ENCODE assay signal across 8 mouse cellular contexts in the genomic region with DNA sequence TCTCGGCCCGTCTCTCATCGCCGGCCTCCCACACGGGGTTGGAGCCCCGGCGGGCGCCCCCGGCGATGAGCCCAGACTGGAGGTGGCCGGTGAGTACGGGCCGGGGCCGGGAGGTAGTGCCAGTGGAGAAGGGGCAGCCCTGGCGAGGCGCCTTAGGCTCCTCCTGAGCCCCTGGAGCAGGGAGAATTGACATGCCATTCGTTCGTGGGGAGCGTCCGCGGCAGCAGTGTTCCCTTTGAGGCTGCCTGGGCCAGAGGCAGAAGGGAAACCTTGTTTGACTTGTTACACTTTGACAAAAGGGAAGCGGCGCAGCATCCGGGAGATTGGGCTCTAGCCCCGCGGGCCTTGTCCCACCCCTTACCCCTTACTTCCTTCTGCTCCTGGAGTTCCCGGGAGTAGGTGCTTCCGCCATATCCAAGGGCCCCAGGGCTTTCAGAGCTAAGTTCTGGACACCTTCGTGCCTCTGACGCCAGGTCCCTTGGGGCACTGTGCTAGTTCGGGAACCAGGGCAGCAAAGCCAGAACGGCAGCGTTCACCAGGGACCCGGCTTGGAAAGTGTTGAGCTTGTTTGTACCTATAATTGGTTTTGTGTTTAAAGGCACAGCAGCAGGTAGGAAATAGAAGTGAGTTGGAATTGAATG. TPM values are rescaled to one million over a fixed set of nuclear protein-coding genes. Genes with fewer than 3 reads are reported as not detected.
A peak's percentile ranks its signal among the peaks of the same experiment; 100 is the strongest.
DNase-seq lines count a peak whose midpoint lies in the region; ATAC-seq lines count a peak whose summit lies in the region.

No protein-coding gene starts in this region.

- WGBS in intestine, embryonic 14.5 days: under 1% methylated on average over 33 of the region's 34 CpGs
- WGBS in midbrain, embryonic 15.5 days: under 1% methylated on average over 34 of the region's 34 CpGs
- under 1% methylated on average over 34 of the region's 34 CpGs for WGBS in stomach, embryonic 14.5 days

- peak; percentile 22 to 39 for DNase-seq in right cerebral cortex, adult 2 months (ENCODE audit: low spot score in 2 of 2)
- no peak for DNase-seq in right cerebral cortex, adult 18-20 months
- DNase-seq in cerebellum, adult 9-10 months: peak; percentile 69
- DNase-seq in gastrocnemius, postnatal 25 days: peak; percentile 32
- peak; percentile 74 for DNase-seq in intestine, embryonic 14.5 days (ENCODE audit: low spot score)
- peak; percentile 54 for DNase-seq in liver

- H3K4me3 ChIP-seq in intestine, embryonic 14.5 days (ENCODE audit: low read depth, low read length): peak overlapping the region; percentile 94
- peak overlapping the region; percentile 83 for H3K4me3 ChIP-seq in midbrain, embryonic 15.5 days
- H3K4me3 ChIP-seq in stomach, embryonic 14.5 days (ENCODE audit: low read depth, low read length): peak overlapping the region; percentile 99

- H3K36me3 ChIP-seq in intestine, embryonic 14.5 days (ENCODE audit: control insufficient read depth, insufficient read depth, low read length): peaks cover 24% of the 10 kb centered on the region
- peaks cover 3% of the 10 kb centered on the region; the same call in 1 of the 2 replicates for H3K36me3 ChIP-seq in midbrain, embryonic 15.5 days (replicated peaks)
- H3K36me3 ChIP-seq in stomach, embryonic 14.5 days (ENCODE audit: control insufficient read depth, insufficient read depth, low read length): peaks cover 19% of the 10 kb centered on the region

- peak overlapping the region; percentile 65 for H3K4me2 ChIP-seq in intestine, embryonic 14.5 days (ENCODE audit: low read length)
- peak overlapping the region; percentile 91 for H3K4me2 ChIP-seq in midbrain, embryonic 15.5 days
- peak overlapping the region; percentile 96 for H3K4me2 ChIP-seq in stomach, embryonic 14.5 days (replicated peaks; ENCODE audit: low read depth, low read length)

- peaks cover 13% of the 10 kb centered on the region for H3K4me1 ChIP-seq in intestine, embryonic 14.5 days (replicated peaks; ENCODE audit: control insufficient read depth, insufficient read depth, low read length)
- H3K4me1 ChIP-seq in midbrain, embryonic 15.5 days: peaks cover 23% of the 10 kb centered on the region
- H3K4me1 ChIP-seq in stomach, embryonic 14.5 days (ENCODE audit: control insufficient read depth, insufficient read depth, low read length): peaks cover 6% of the 10 kb centered on the region

- H3K27ac ChIP-seq in intestine, embryonic 14.5 days (ENCODE audit: low read depth): peak overlapping the region; percentile 99
- H3K27ac ChIP-seq in midbrain, embryonic 15.5 days: peak overlapping the region; percentile 93
- peak overlapping the region; percentile 97 for H3K27ac ChIP-seq in stomach, embryonic 14.5 days (ENCODE audit: low read length)

- peak overlapping the region; percentile 96 for H3K9ac ChIP-seq in intestine, embryonic 14.5 days (ENCODE audit: low read length)
- H3K9ac ChIP-seq in midbrain, embryonic 15.5 days: peak overlapping the region; percentile 93
- H3K9ac ChIP-seq in stomach, embryonic 14.5 days (replicated peaks; ENCODE audit: low read depth, low read length): peak overlapping the region; percentile 97

- H3K9me3 ChIP-seq in intestine, embryonic 14.5 days (ENCODE audit: control insufficient read depth, low read length): no peaks in the 10 kb centered on the region
- no peaks in the 10 kb centered on the region for H3K9me3 ChIP-seq in midbrain, embryonic 15.5 days
- no peaks in the 10 kb centered on the region for H3K9me3 ChIP-seq in stomach, embryonic 14.5 days (ENCODE audit: control insufficient read depth, low read depth, low read length)

- H3K27me3 ChIP-seq in intestine, embryonic 14.5 days (replicated peaks; ENCODE audit: control insufficient read depth, insufficient read depth, low read length): no peaks in the 10 kb centered on the region
- no peaks in the 10 kb centered on the region for H3K27me3 ChIP-seq in midbrain, embryonic 15.5 days (replicated peaks)
- H3K27me3 ChIP-seq in stomach, embryonic 14.5 days (ENCODE audit: control insufficient read depth, insufficient read depth, low read length): no peaks in the 10 kb centered on the region

- ATAC-seq in intestine, embryonic 14.5 days (replicated peaks; ENCODE audit: low FRiP score, low TSS enrichment, low read depth): no peak
- peak; percentile 5 for ATAC-seq in midbrain, embryonic 15.5 days (replicated peaks)
- ATAC-seq in stomach, embryonic 14.5 days (ENCODE audit: insufficient number of reproducible peaks, insufficient read depth, low FRiP score, low read depth): no peak

RNA-seq across cellular contexts. Expression of a gene that starts 0.7 kb away (rescaled TPM):
- total RNA-seq in gastrocnemius, postnatal 25 days (2021): 1 to 10 TPM; 7.8 to 8.3 TPM
- 21.0 and 21.6 TPM in 2 replicates for polyA plus RNA-seq in intestine, embryonic 14.5 days (2014; fragmentation: Nextera tagmentation; extraction: Ambion mirVana)
- polyA plus RNA-seq in midbrain, embryonic 15.5 days (2015; fragmentation: Nextera tagmentation; extraction: Ambion mirVana): 17.9 and 18.9 TPM in 2 replicates
- polyA plus RNA-seq in stomach, embryonic 14.5 days (2014; fragmentation: Nextera tagmentation; extraction: Ambion mirVana): 20.1 and 21.1 TPM in 2 replicates

RNA-seq across cellular contexts. Expression of a gene that starts 19.2 kb away (rescaled TPM):
- 1 to 10 TPM; 4.0 to 6.0 TPM for total RNA-seq in gastrocnemius, postnatal 25 days (2021)
- polyA plus RNA-seq in intestine, embryonic 14.5 days (2014; fragmentation: Nextera tagmentation; extraction: Ambion mirVana): 12.7 and 14.2 TPM in 2 replicates
- polyA plus RNA-seq in midbrain, embryonic 15.5 days (2015; fragmentation: Nextera tagmentation; extraction: Ambion mirVana): 9.6 and 11.1 TPM in 2 replicates
- 14.7 and 18.0 TPM in 2 replicates for polyA plus RNA-seq in stomach, embryonic 14.5 days (2014; fragmentation: Nextera tagmentation; extraction: Ambion mirVana)

RNA-seq across cellular contexts. Expression of a gene that starts 25.5 kb away (rescaled TPM):
- total RNA-seq in gastrocnemius, postnatal 25 days (2021): not detected
- polyA plus RNA-seq in intestine, embryonic 14.5 days (2014; fragmentation: Nextera tagmentation; extraction: Ambion mirVana): 0.05 and 0.12 TPM in 2 replicates
- polyA plus RNA-seq in midbrain, embryonic 15.5 days (2015; fragmentation: Nextera tagmentation; extraction: Ambion mirVana): 2.0 and 2.3 TPM in 2 replicates
- 0.20 TPM in 1 of 2 replicates, not detected in the other for polyA plus RNA-seq in stomach, embryonic 14.5 days (2014; fragmentation: Nextera tagmentation; extraction: Ambion mirVana)

RNA-seq across cellular contexts. Expression of a gene that starts 36.2 kb away (rescaled TPM):
- 10 to 100 TPM; 29.7 to 36.4 TPM for total RNA-seq in gastrocnemius, postnatal 25 days (2021)
- 94.8 and 101 TPM in 2 replicates for polyA plus RNA-seq in intestine, embryonic 14.5 days (2014; fragmentation: Nextera tagmentation; extraction: Ambion mirVana)
- polyA plus RNA-seq in midbrain, embryonic 15.5 days (2015; fragmentation: Nextera tagmentation; extraction: Ambion mirVana): 117 and 124 TPM in 2 replicates
- 102 and 107 TPM in 2 replicates for polyA plus RNA-seq in stomach, embryonic 14.5 days (2014; fragmentation: Nextera tagmentation; extraction: Ambion mirVana)
